Mouse (Mus musculus): ENCODE data around the gene Mpped2.

The Mpped2 gene

GRCm38 (mm10) chr2:106692783-106693701 lies at the start of gene Mpped2:
Gene Mpped2, plus strand, starts transcription at chr2:106693269.
- peak; percentile 86 for DNase-seq (ENCODE audit: low spot score)

GRCm38 (mm10) chr2:106644782-106645181 lies 48.3 kb upstream of the Mpped2 start:
- no peak for DNase-seq (ENCODE audit: low spot score)

GRCm38 (mm10) chr2:106649686-106650570 lies 43.1 kb upstream of the Mpped2 start:
- DNase-seq (ENCODE audit: low spot score): peak; percentile 95

GRCm38 (mm10) chr2:106652151-106652550 lies 40.9 kb upstream of the Mpped2 start:
- DNase-seq (ENCODE audit: low spot score): no peak

- DNase-seq (ENCODE audit: low spot score): no peak
Observed at GRCm38 (mm10) chr2:106652741-106653140, 40.3 kb upstream of the Mpped2 start.

- DNase-seq (ENCODE audit: low spot score): no peak
Observed at GRCm38 (mm10) chr2:106653261-106653660, 39.8 kb upstream of the Mpped2 start.

- DNase-seq (ENCODE audit: low spot score): no peak
Observed at GRCm38 (mm10) chr2:106655271-106655670, 37.8 kb upstream of the Mpped2 start.

GRCm38 (mm10) chr2:106665271-106665670 lies 27.8 kb upstream of the Mpped2 start:
- DNase-seq (ENCODE audit: low spot score): no peak

- no peak for DNase-seq (ENCODE audit: low spot score)
Observed at GRCm38 (mm10) chr2:106674319-106674718, 18.8 kb upstream of the Mpped2 start.

GRCm38 (mm10) chr2:106677449-106677848 lies 15.6 kb upstream of the Mpped2 start:
- DNase-seq (ENCODE audit: low spot score): no peak

- DNase-seq (ENCODE audit: low spot score): no peak
Observed at GRCm38 (mm10) chr2:106679720-106680455, 13.2 kb upstream of the Mpped2 start.

- DNase-seq (ENCODE audit: low spot score): peak; percentile 30
Observed at GRCm38 (mm10) chr2:106683185-106683831, 9.8 kb upstream of the Mpped2 start.

GRCm38 (mm10) chr2:106683832-106684231 lies 9.2 kb upstream of the Mpped2 start:
- DNase-seq (ENCODE audit: low spot score): no peak

GRCm38 (mm10) chr2:106691753-106692363 lies 1.2 kb upstream of the Mpped2 start:
- no peak for DNase-seq (ENCODE audit: low spot score)

GRCm38 (mm10) chr2:106692405-106692782 lies 675 bp upstream of the Mpped2 start:
- peak; percentile 60 for DNase-seq (ENCODE audit: low spot score)

- DNase-seq (ENCODE audit: low spot score): peak; percentile 77
Observed at GRCm38 (mm10) chr2:106693702-106694566, 865 bp downstream of the Mpped2 start.

GRCm38 (mm10) chr2:106694567-106694885 lies 1.5 kb downstream of the Mpped2 start:
- no peak for DNase-seq (ENCODE audit: low spot score)

- DNase-seq (ENCODE audit: low spot score): peak; percentile 60
Observed at GRCm38 (mm10) chr2:106694886-106695733, 2.0 kb downstream of the Mpped2 start.

GRCm38 (mm10) chr2:106695734-106696022 lies 2.6 kb downstream of the Mpped2 start:
- no peak for DNase-seq (ENCODE audit: low spot score)

GRCm38 (mm10) chr2:106696372-106696771 lies 3.3 kb downstream of the Mpped2 start:
- DNase-seq (ENCODE audit: low spot score): no peak

Measured in embryo, embryonic 10.5 days (tissue).